Mouse (Mus musculus) heart, embryonic 16.5 days (tissue): ENCODE data around the gene Umod. TPM values are rescaled to one million over a fixed set of nuclear protein-coding genes. Genes with fewer than 3 reads are reported as not detected.

ENCODE experiments used
- ATAC-seq: fragments of 200-750 bp; cut with Nextera tagmentation; replicated peaks from 2 replicates; pipeline ENCODE4 v1.8.0; 2017; ENCODE audit warnings: moderate number of reproducible peaks; ENCODE audit not compliant: insufficient read depth, low FRiP score; ENCODE audit errors: extremely low read depth
- H3K27ac ChIP-seq: fragments of 300-500 bp; sonication (generic); 2 replicates; pipeline ENCODE4 v1.5.1; 2014; ENCODE audit warnings: mild to moderate bottlenecking, low read length, control low read depth, moderate library complexity
- H3K27me3 ChIP-seq: fragments of 300-500 bp; sonication (generic); 2 replicates; pipeline ENCODE4 v1.6.1; 2014; ENCODE audit warnings: low read length, mixed read lengths; ENCODE audit not compliant: control insufficient read depth, insufficient read depth
- H3K36me3 ChIP-seq: fragments of 300-500 bp; sonication (generic); 2 replicates; pipeline ENCODE4 v1.6.1; 2014; ENCODE audit not compliant: control insufficient read depth, insufficient read depth
- H3K4me1 ChIP-seq: fragments of 300-500 bp; sonication (generic); 2 replicates; pipeline ENCODE4 v1.6.1; 2014; ENCODE audit warnings: low read length, mixed read lengths; ENCODE audit not compliant: control insufficient read depth, insufficient read depth
- H3K4me2 ChIP-seq: fragments of 300-500 bp; sonication (generic); 2 replicates; pipeline ENCODE4 v1.6.1; 2014; ENCODE audit warnings: low read depth, mild to moderate bottlenecking, control low read depth, low read length
- H3K4me3 ChIP-seq: fragments of 300-500 bp; sonication (generic); 2 replicates; pipeline ENCODE4 v1.5.1; 2014; ENCODE audit warnings: mild to moderate bottlenecking, control low read depth, low read length
- H3K9ac ChIP-seq: fragments of 300-500 bp; sonication (generic); 2 replicates; pipeline ENCODE4 v1.6.1; 2014; ENCODE audit warnings: low read length, control low read depth
- H3K9me3 ChIP-seq: fragments of 300-500 bp; sonication (generic); replicated peaks from 2 replicates; pipeline ENCODE4 v1.6.1; 2016; ENCODE audit warnings: low read length; ENCODE audit not compliant: control insufficient read depth
- WGBS: fragments of 180-500 bp; shearing (Covaris S2); extraction: QIAGEN DNeasy Blood & Tissue Kit; methylation state at CpG from one replicate; pipeline ENCODE4 v1.1.7; 2014; 5-methylcytosine and 5-hydroxymethylcytosine counted together
- polyA plus RNA-seq: library from polyadenylated mRNA; unstranded; fragments of >200 nt; fragmentation: Nextera tagmentation; extraction: Ambion mirVana; gene quantifications from 2 replicates; pipeline ENCODE4 v1.2.1, GENCODE M21; 2015

Umod gene
- polyA plus RNA-seq, 1 experiment from 2014 or later: not detected

DNA sequence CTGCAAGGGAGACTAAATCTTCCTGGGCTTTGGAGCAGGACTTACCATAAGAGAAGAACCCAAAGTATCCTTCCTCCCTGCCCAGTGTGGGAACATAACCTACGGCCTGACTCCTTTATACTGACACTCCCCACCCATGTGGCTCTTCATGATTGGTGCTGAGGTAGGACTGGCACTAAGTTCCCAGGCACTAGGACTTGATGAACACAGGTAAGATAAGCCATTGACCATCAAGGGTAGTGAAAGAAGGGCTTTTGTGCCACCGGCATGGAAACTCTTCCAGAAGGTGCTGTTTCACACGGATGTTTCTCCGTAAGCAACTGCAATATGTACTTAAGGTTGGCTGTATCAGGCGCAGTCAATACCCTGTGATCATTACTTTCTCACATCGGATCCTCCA lies 19.9 kb downstream of the Umod start, which contains the start of gene Gp2:
TSS of gene Gp2 (minus strand) at position 101 of the 400 bp plus-strand sequence.
- Histone ChIP-seq H3K4me1 (no peaks in the 10 kb centered on the region), H3K27me3 (no peaks in the 10 kb centered on the region), H3K9ac (no peak within 1 kb of the TSS), H3K36me3 (no peaks in the 10 kb centered on the region), H3K9me3 (no peaks in the 10 kb centered on the region), H3K4me3 (no peak within 1 kb of the TSS), H3K4me2 (no peak within 1 kb of the TSS), H3K27ac (no peak within 1 kb of the TSS)
- WGBS: 78% methylated on average over 6 of the region's 6 CpGs
- ATAC-seq: no peak

DNA sequence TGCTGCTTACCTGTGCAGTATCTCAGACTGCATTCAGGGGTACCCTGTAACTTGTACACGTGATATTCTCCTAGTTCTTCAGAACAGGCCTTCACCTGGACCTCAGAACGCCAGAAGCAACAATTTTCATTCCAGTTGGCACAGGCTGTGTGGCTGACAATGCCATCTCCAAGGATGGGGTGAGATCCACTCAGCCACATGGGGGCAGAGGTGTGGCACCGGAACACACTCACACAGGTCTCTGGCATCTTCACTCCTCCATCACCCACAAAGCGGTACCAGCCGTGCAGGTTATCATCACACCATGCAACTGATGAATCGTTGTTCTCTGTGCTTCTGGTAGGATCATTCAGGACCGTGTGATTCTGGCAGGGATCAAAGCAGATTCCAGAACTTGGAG lies 24.9 kb downstream of the Umod start:
- no peak overlapping the region for H3K27ac ChIP-seq
- 76% methylated on average over 7 of the region's 7 CpGs for WGBS
- no peaks in the 10 kb centered on the region for H3K9me3 ChIP-seq
- H3K4me3 ChIP-seq: no peak overlapping the region
- no peak overlapping the region for H3K4me2 ChIP-seq
- no peak for ATAC-seq
- H3K27me3 ChIP-seq: no peaks in the 10 kb centered on the region
- no peaks in the 10 kb centered on the region for H3K36me3 ChIP-seq
- no peak overlapping the region for H3K9ac ChIP-seq
- H3K4me1 ChIP-seq: no peaks in the 10 kb centered on the region

DNA sequence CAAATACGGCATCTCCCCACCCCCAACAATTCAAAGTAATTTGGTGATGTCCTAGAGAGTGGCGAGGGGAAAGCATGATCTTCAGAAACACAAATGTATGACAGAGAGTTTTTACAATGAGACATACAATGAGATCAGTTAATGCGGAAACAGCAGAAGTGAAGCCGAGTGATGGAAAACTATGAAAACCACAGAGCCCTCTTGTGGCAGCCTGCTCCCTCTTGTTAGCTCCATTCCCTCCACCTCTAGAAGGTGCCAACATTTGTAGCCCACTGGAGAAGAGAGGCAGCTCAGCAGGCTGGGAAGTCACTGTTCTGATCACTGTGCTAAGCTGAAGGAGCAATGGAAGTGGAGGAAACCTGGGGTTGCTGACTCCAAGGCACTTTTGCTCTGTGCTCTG lies 35.2 kb downstream of the Umod start:
- no peak overlapping the region for H3K27ac ChIP-seq
- no peaks in the 10 kb centered on the region for H3K27me3 ChIP-seq
- H3K36me3 ChIP-seq: no peaks in the 10 kb centered on the region
- no peaks in the 10 kb centered on the region for H3K9me3 ChIP-seq
- no peak overlapping the region for H3K9ac ChIP-seq
- 54% methylated on average over 4 of the region's 4 CpGs for WGBS
- H3K4me1 ChIP-seq: no peaks in the 10 kb centered on the region
- no peak overlapping the region for H3K4me3 ChIP-seq
- no peak for ATAC-seq
- no peak overlapping the region for H3K4me2 ChIP-seq

DNA sequence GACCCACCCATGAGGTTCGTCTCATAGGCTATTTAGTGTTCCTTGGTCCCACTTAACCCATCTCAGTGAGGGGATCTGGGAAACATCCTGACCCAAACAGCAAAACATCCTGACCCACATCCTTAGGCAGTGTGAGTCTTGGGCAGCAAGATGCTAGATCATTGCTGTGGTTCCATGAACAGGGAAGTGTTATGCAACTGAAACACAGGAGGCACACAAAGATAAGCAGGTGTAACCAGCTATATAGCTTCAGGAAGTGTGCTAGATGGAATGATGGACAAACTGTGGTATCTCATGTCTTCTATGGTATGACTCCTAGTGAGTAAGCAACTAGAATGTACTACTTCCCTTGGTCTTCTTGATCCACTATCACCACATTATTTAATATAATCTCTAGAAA lies 37.1 kb downstream of the Umod start:
- no peak overlapping the region for H3K27ac ChIP-seq
- no peaks in the 10 kb centered on the region for H3K36me3 ChIP-seq
- 58% methylated on average over 1 of the region's 1 CpGs for WGBS
- H3K9me3 ChIP-seq: no peaks in the 10 kb centered on the region
- ATAC-seq: no peak
- no peak overlapping the region for H3K9ac ChIP-seq
- no peak overlapping the region for H3K4me2 ChIP-seq
- no peaks in the 10 kb centered on the region for H3K27me3 ChIP-seq
- no peaks in the 10 kb centered on the region for H3K4me1 ChIP-seq
- H3K4me3 ChIP-seq: no peak overlapping the region

DNA sequence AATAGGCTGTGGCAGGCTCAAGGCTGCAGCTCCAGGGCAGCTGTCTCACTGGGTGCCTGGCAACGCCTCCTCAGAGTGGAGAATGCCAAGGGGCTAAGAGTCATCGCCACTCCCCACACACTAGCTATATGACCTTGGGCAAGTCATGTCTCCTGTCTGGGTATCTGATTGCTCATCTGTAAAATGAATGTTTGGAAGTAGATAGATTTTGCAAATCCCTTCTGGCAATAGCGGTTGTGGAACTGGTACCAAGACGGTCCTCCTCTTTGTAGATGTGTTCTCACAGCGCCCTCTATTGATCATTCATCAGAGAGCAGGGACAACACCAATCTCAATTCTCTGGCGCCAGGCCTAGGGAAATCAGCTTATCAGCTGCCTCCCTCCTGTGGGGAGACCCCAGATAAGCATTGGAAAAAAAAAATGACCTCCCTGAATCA lies 51.9 kb downstream of the Umod start:
- H3K27ac ChIP-seq: no peak overlapping the region
- H3K4me1 ChIP-seq: no peaks in the 10 kb centered on the region
- no peak overlapping the region for H3K4me2 ChIP-seq
- H3K4me3 ChIP-seq: no peak overlapping the region
- no peak overlapping the region for H3K9ac ChIP-seq
- WGBS: 17% methylated on average over 6 of the region's 6 CpGs
- no peaks in the 10 kb centered on the region for H3K36me3 ChIP-seq
- no peaks in the 10 kb centered on the region for H3K9me3 ChIP-seq
- ATAC-seq: no peak
- H3K27me3 ChIP-seq: no peaks in the 10 kb centered on the region

DNA sequence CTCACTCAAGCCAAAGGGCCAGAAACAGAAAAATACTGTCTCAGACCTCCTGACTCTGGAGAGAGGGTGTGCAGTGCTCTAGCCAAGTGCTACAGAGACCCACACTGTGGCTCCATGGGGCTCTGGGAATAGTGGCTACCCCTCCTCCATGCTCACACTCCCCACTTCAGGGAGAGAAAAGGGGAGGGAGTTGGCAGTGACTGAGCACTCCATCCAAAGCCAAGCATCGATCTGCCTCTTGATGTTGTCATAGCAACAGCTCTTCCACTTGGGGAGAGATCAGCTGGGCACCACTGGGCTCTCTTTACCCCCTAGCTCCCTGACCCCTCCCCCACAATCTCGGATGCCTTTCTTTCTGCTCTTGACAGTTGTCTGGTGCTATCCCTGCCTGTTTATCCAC lies 58.4 kb downstream of the Umod start:
- H3K4me1 ChIP-seq: no peaks in the 10 kb centered on the region
- H3K27me3 ChIP-seq: no peaks in the 10 kb centered on the region
- no peak overlapping the region for H3K27ac ChIP-seq
- no peak overlapping the region for H3K9ac ChIP-seq
- H3K9me3 ChIP-seq: no peaks in the 10 kb centered on the region
- WGBS: 11% methylated on average over 2 of the region's 2 CpGs
- H3K4me3 ChIP-seq: no peak overlapping the region
- no peak overlapping the region for H3K4me2 ChIP-seq
- ATAC-seq: no peak
- no peaks in the 10 kb centered on the region for H3K36me3 ChIP-seq

DNA sequence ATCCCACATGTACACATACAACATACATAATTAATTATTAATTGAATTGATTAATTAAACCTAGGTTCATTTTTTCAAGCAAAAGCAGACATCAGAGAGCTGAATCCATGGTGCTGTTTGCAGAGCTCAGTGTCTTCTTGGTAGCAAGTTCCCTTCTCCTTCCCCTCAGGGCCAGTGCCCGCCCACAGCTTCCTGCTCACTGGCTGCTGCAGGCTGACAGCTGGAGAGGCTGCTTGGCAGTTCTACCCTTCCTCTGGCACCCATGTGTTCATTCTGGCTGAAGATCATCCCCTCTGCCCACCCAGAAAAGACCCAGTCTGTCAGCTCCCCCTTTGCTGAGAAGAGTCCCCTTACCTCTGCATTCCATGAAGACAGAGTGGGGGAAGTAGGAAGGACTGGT lies 60.6 kb downstream of the Umod start:
- no peak for ATAC-seq
- Histone ChIP-seq H3K4me3 (no peak overlapping the region), H3K9ac (no peak overlapping the region), H3K27me3 (no peaks in the 10 kb centered on the region), H3K4me2 (no peak overlapping the region), H3K4me1 (no peaks in the 10 kb centered on the region), H3K27ac (no peak overlapping the region), H3K36me3 (no peaks in the 10 kb centered on the region), H3K9me3 (no peaks in the 10 kb centered on the region)
- WGBS: 50% methylated on average over 1 of the region's 1 CpGs

Other genes with a start within 250 kb of the Umod start
- 0.07 TPM in 1 of 2 replicates, not detected in the other for gene Gp2, start 20.0 kb downstream of the Umod start, polyA plus RNA-seq
- gene Acsm5, start 40.2 kb upstream of the Umod start, polyA plus RNA-seq: not detected in 2 replicates
- gene Pdilt, start 44.2 kb upstream of the Umod start, polyA plus RNA-seq: not detected in 2 replicates
- not detected in 2 replicates for gene Acsm2, start 75.1 kb upstream of the Umod start, polyA plus RNA-seq
- 0.26 and 0.50 TPM in 2 replicates for gene Acsm1, start 127.7 kb upstream of the Umod start, polyA plus RNA-seq
- gene Acsm4, start 210.7 kb upstream of the Umod start, polyA plus RNA-seq: not detected in 2 replicates
- 49.1 and 57.9 TPM in 2 replicates for gene Thumpd1, start 241.5 kb upstream of the Umod start, polyA plus RNA-seq